Mouse (Mus musculus) lung, embryonic 15.5 days (tissue): ENCODE data around the gene Olfr330. TPM values are rescaled to one million over a fixed set of nuclear protein-coding genes. Genes with fewer than 3 reads are reported as not detected.
"Not testable (repeated sequence)": the region's sequence is repeated elsewhere in the genome, so short reads cannot be mapped to it uniquely, and the experiment has no call there.

Experiments
- ATAC-seq: fragments of 200-750 bp; cut with Nextera tagmentation; 2 replicates; pipeline ENCODE4 v1.8.0; 2017; ENCODE audit warnings: moderate number of reproducible peaks, borderline replicate concordance; ENCODE audit not compliant: low FRiP score, low TSS enrichment; ENCODE audit errors: extremely low read depth
- H3K27ac ChIP-seq: fragments of 300-500 bp; sonication (generic); 2 replicates; pipeline ENCODE4 v1.5.1; 2015; ENCODE audit warnings: moderate library complexity, mild to moderate bottlenecking, inconsistent platforms
- H3K27me3 ChIP-seq: fragments of 300-500 bp; sonication (generic); 2 replicates; pipeline ENCODE4 v1.6.1; 2015; ENCODE audit warnings: inconsistent platforms
- H3K36me3 ChIP-seq: fragments of 300-500 bp; sonication (generic); 2 replicates; pipeline ENCODE4 v1.6.1; 2015; ENCODE audit warnings: inconsistent platforms
- H3K4me1 ChIP-seq: fragments of 300-500 bp; sonication (generic); 2 replicates; pipeline ENCODE4 v1.6.1; 2015; ENCODE audit warnings: inconsistent platforms
- H3K4me2 ChIP-seq: fragments of 300-500 bp; sonication (generic); 2 replicates; pipeline ENCODE4 v1.6.1; 2015; ENCODE audit warnings: inconsistent platforms, mild to moderate bottlenecking, moderate library complexity
- H3K4me3 ChIP-seq: fragments of 300-500 bp; sonication (generic); 2 replicates; pipeline ENCODE4 v1.5.1; 2015; ENCODE audit warnings: mild to moderate bottlenecking, inconsistent platforms
- H3K9ac ChIP-seq: fragments of 300-500 bp; sonication (generic); 2 replicates; pipeline ENCODE4 v1.6.1; 2015; ENCODE audit warnings: inconsistent platforms
- H3K9me3 ChIP-seq: fragments of 300-500 bp; sonication (generic); 2 replicates; pipeline ENCODE4 v1.6.1; 2016; ENCODE audit warnings: inconsistent platforms
- WGBS: fragments of 180-500 bp; shearing (Covaris S2); methylation state at CpG from one replicate; pipeline ENCODE4 v1.1.7; 2015; 5-methylcytosine and 5-hydroxymethylcytosine counted together
- polyA plus RNA-seq: library from polyadenylated mRNA; unstranded; fragments of >200 nt; fragmentation: Nextera tagmentation; extraction: Ambion mirVana; gene quantifications from 2 replicates; pipeline ENCODE4 v1.2.1, GENCODE M21; 2015

The Olfr330 gene
- not detected in 2 replicates for polyA plus RNA-seq

- H3K4me2 ChIP-seq, H3K4me3 ChIP-seq, H3K36me3 ChIP-seq, H3K27ac ChIP-seq, H3K9me3 ChIP-seq, H3K9ac ChIP-seq, ATAC-seq, H3K27me3 ChIP-seq, H3K4me1 ChIP-seq: not testable (repeated sequence)
Measured at GRCm38 (mm10) chr11:58534736-58535135, at the start of gene Olfr330. Gene Olfr330, minus strand, starts transcription at chr11:58534836.

DNA sequence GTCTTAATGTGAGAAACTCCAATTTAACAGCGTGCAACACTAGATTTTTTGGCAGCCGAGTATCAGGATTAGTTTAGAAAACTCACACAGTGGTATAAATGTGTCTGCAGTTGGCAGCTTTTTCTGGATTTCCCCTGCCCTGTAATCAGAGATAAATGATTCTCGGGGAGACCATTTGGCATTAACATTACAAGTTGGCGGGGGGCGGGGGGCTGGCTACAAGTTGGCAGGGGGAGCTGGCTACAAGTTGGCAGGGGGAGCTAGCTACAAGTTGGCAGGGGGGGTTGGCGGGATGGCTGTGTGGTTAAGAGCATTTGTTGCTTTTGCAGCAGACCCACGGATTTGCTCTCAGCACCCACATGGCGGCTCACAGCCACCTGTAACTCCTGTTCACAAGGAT is 44.0 kb upstream of the Olfr330 start:
- 60% methylated on average over 8 of the region's 8 CpGs for WGBS
- no peaks in the 10 kb centered on the region for H3K9me3 ChIP-seq
- no peaks in the 10 kb centered on the region for H3K27me3 ChIP-seq
- no peak for ATAC-seq
- no peaks in the 10 kb centered on the region for H3K4me1 ChIP-seq
- H3K27ac ChIP-seq, result no peak overlapping the region
- no peak overlapping the region for H3K4me3 ChIP-seq
- no peak overlapping the region for H3K9ac ChIP-seq
- H3K4me2 ChIP-seq, result no peak overlapping the region
- H3K36me3 ChIP-seq, result no peaks in the 10 kb centered on the region

DNA sequence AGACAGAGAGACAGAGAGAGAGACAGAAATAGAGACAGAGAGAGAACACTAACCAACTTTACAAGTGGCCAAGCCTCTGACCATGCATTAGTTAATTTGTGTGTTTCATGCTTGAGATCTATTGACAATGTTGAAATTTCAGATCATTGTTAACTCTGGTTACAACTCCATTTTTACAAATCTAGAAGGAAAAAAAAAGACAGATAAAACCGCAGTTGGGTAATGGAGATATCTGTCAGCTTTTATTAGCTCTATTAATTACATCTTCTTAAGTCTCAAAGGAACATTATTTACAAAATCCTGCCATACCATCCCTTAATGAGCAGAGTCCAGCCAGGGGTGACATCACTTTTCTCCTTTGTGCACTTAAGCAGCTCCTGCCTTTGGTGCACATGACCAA is 42.8 kb upstream of the Olfr330 start, which contains the start of gene Olfr325:
Olfr325 (plus strand) TSS at position 301 of the 400 bp plus-strand sequence.
- Histone ChIP-seq H3K27ac (no peak within 1 kb of the TSS), H3K4me2 (no peak within 1 kb of the TSS), H3K4me1 (no peaks in the 10 kb centered on the region), H3K27me3 (no peaks in the 10 kb centered on the region), H3K9me3 (no peaks in the 10 kb centered on the region), H3K9ac (no peak within 1 kb of the TSS), H3K4me3 (no peak within 1 kb of the TSS), H3K36me3 (no peaks in the 10 kb centered on the region)
- 68% methylated on average over 1 of the region's 1 CpGs for WGBS
- ATAC-seq, result no peak

GRCm38 (mm10) chr11:58570405-58570804 is 35.8 kb upstream of the Olfr330 start, which contains the start of gene Olfr224:
Gene Olfr224, minus strand, starts transcription at chr11:58570553.
- no peaks in the 10 kb centered on the region for H3K9me3 ChIP-seq
- H3K9ac ChIP-seq, result no peak within 1 kb of the TSS
- H3K4me2 ChIP-seq, result no peak within 1 kb of the TSS
- H3K4me1 ChIP-seq, result no peaks in the 10 kb centered on the region
- 66% methylated on average over 5 of the region's 5 CpGs for WGBS
- no peaks in the 10 kb centered on the region for H3K27me3 ChIP-seq
- no peak for ATAC-seq
- no peak within 1 kb of the TSS for H3K4me3 ChIP-seq
- H3K36me3 ChIP-seq, result no peaks in the 10 kb centered on the region
- H3K27ac ChIP-seq, result no peak within 1 kb of the TSS

DNA sequence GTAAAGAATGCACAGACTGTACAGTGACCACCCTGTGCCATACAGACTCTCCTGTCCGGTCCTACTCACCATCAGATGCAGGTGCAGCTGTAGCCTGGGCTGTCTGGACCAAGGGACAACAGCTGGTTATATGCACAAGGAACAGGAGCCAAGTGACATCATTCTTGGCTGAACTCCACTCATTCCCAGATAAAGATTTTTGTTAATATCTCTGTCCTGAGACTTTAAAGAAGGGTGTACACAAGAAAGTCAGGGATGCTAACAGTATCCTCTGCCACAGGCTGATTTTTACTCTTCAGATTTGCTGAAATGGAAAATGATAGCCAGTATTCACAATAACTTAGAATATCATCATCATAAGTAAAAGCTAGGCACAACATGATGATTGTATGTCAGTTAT is 20.9 kb upstream of the Olfr330 start, which contains the start of gene Olfr328:
Olfr328 (minus strand) TSS at position 101 of the 400 bp plus-strand sequence.
- H3K4me1 ChIP-seq, result no peaks in the 10 kb centered on the region

DNA sequence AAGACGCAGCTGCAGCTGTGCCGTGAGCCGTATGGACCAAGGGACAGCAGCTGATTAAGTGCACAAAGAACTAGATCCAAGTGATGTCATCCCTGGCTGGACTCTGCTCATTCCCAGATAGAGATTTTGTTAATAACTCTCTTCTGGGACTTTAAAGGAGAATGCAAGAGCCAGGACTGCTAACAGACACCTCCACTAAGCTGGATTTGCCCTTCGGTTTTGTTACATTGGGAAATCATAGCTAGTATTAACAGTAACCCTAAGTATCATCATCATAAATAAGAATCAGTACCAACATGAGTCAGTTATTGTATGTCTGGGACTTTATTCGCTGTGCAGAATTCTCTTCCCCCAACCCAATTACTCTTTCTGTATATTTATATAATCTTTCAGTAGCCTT is 11.7 kb upstream of the Olfr330 start, which contains the start of gene Olfr329-ps:
Olfr329-ps (minus strand) TSS at position 101 of the 400 bp plus-strand sequence.
- WGBS, result 64% methylated on average over 5 of the region's 5 CpGs

More for the DNA sequence above, 20.9 kb upstream of the Olfr330 start, which contains the start of gene Olfr328:
- Histone ChIP-seq H3K9me3 (no peaks in the 10 kb centered on the region), H3K36me3 (no peaks in the 10 kb centered on the region), H3K4me2 (no peak within 1 kb of the TSS), H3K9ac (no peak within 1 kb of the TSS), H3K27ac (no peak within 1 kb of the TSS), H3K4me3 (no peak within 1 kb of the TSS), H3K27me3 (no peaks in the 10 kb centered on the region)
- no peak for ATAC-seq
- WGBS, result 81% methylated on average over 1 of the region's 1 CpGs

DNA sequence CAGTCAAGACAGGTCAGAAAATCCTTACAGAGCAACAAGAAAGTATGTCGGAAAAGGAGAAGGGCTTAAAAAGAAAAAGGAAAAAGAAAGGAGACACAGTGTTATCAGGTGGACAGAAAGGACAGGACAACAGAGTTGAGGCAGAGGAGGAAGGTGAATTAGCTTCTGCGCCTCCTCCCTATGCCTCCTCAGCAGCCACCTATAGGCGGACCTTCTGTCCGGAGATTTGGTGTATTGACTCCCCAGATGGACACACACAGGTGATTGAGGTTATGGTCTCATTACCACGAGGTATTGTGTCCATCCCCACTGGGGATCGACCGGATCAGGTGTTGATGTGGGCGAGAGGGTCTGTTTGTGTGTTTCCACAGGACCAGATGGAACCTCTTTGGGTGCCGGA is 14.9 kb downstream of the Olfr330 start:
- H3K27ac ChIP-seq, H3K9ac ChIP-seq: not testable (repeated sequence)
- WGBS, result 90% methylated on average over 8 of the region's 9 CpGs

More for the DNA sequence above, 11.7 kb upstream of the Olfr330 start, which contains the start of gene Olfr329-ps:
- Histone ChIP-seq H3K9ac (no peak within 1 kb of the TSS), H3K4me2 (no peak within 1 kb of the TSS), H3K4me1 (no peaks in the 10 kb centered on the region), H3K27ac (no peak within 1 kb of the TSS), H3K9me3 (no peaks in the 10 kb centered on the region), H3K4me3 (no peak within 1 kb of the TSS), H3K36me3 (no peaks in the 10 kb centered on the region), H3K27me3 (no peaks in the 10 kb centered on the region)
- ATAC-seq, result no peak

DNA sequence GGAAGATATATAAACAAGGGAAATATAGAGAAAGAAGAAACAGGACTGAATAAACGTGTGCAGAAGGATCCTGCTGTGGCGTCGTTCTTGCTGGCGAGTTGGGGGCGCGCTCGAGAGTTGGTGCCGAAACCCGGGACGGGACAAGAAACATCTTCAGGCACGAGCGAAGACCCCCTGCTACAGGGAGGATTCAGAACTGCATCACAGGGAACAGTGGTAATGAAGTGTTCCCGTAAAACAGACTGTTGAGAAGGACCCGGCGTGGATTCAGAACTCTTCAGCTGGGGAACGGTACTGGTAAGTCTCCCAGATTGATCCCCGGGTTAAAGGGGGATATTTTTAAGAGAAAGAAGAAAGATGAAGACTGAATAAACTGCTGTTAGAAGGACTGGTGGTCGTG is 15.7 kb downstream of the Olfr330 start:
- not testable (repeated sequence) for H3K4me1 ChIP-seq, H3K4me3 ChIP-seq, H3K9ac ChIP-seq, H3K4me2 ChIP-seq, H3K36me3 ChIP-seq, H3K27ac ChIP-seq, H3K9me3 ChIP-seq, ATAC-seq, H3K27me3 ChIP-seq
- WGBS, result 92% methylated on average over 18 of the region's 18 CpGs

More for the DNA sequence above, 14.9 kb downstream of the Olfr330 start:
- not testable (repeated sequence) for H3K36me3 ChIP-seq, ATAC-seq, H3K9me3 ChIP-seq, H3K4me1 ChIP-seq, H3K27me3 ChIP-seq, H3K4me2 ChIP-seq, H3K4me3 ChIP-seq

- H3K4me3 ChIP-seq, H3K4me2 ChIP-seq, H3K9me3 ChIP-seq, H3K36me3 ChIP-seq, ATAC-seq, H3K9ac ChIP-seq, H3K27me3 ChIP-seq, H3K27ac ChIP-seq, H3K4me1 ChIP-seq: not testable (repeated sequence)
- WGBS, result 79% methylated on average over 19 of the region's 19 CpGs
Measured at GRCm38 (mm10) chr11:58509058-58509457, 25.6 kb downstream of the Olfr330 start.

DNA sequence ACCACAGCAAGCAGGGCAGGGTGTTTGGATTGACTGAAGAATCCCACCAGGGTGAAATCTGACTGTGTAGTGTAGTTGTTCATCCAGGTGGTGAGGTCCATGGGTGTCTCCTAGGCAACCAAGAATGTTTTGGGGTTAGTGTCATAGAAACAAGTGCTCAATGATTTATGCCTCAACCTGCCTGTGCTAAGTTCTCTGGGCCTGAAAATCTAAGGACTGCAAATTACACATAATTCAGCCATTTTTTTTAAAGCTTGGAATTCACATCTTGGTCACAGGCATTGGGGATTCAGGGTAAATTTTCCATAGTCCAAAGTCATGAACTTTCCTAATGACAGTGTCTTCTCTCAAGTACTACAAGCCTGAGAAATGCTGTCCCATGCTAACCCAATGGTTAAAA is 32.2 kb downstream of the Olfr330 start, which contains the start of gene Olfr331:
Olfr331 (minus strand) TSS at position 101 of the 400 bp plus-strand sequence.
- ATAC-seq, H3K4me3 ChIP-seq, H3K9ac ChIP-seq, H3K27ac ChIP-seq, H3K27me3 ChIP-seq, H3K36me3 ChIP-seq, H3K4me1 ChIP-seq, H3K9me3 ChIP-seq, H3K4me2 ChIP-seq: not testable (repeated sequence)

- no peak overlapping the region for H3K9ac ChIP-seq
Measured at GRCm38 (mm10) chr11:58499290-58499689, 35.3 kb downstream of the Olfr330 start.

GRCm38 (mm10) chr11:58498761-58499160 is 35.9 kb downstream of the Olfr330 start:
- no peaks in the 10 kb centered on the region for H3K4me1 ChIP-seq
- H3K36me3 ChIP-seq, result no peaks in the 10 kb centered on the region
- no peak overlapping the region for H3K4me3 ChIP-seq
- H3K4me2 ChIP-seq, result no peak overlapping the region
- ATAC-seq, result no peak
- WGBS, result 78% methylated on average over 9 of the region's 9 CpGs
- H3K9ac ChIP-seq, result no peak overlapping the region
- no peaks in the 10 kb centered on the region for H3K27me3 ChIP-seq
- no peak overlapping the region for H3K27ac ChIP-seq
- H3K9me3 ChIP-seq, result no peaks in the 10 kb centered on the region

More at GRCm38 (mm10) chr11:58499290-58499689, 35.3 kb downstream of the Olfr330 start:
- H3K9me3 ChIP-seq, result no peaks in the 10 kb centered on the region
- ATAC-seq, result no peak
- H3K36me3 ChIP-seq, result no peaks in the 10 kb centered on the region
- no peak overlapping the region for H3K27ac ChIP-seq
- WGBS, result 28% methylated on average over 3 of the region's 3 CpGs
- no peaks in the 10 kb centered on the region for H3K4me1 ChIP-seq
- no peak overlapping the region for H3K4me2 ChIP-seq
- no peaks in the 10 kb centered on the region for H3K27me3 ChIP-seq
- no peak overlapping the region for H3K4me3 ChIP-seq

- H3K4me2 ChIP-seq, result no peak within 1 kb of the TSS
- no peak within 1 kb of the TSS for H3K9ac ChIP-seq
- 66% methylated on average over 2 of the region's 2 CpGs for WGBS
- H3K9me3 ChIP-seq, result no peaks in the 10 kb centered on the region
- H3K27me3 ChIP-seq, result no peaks in the 10 kb centered on the region
- H3K27ac ChIP-seq, result no peak within 1 kb of the TSS
- no peak for ATAC-seq
- no peak within 1 kb of the TSS for H3K4me3 ChIP-seq
- H3K36me3 ChIP-seq, result no peaks in the 10 kb centered on the region
- H3K4me1 ChIP-seq, result no peaks in the 10 kb centered on the region
Measured at GRCm38 (mm10) chr11:58492455-58492854, 42.2 kb downstream of the Olfr330 start, which contains the start of gene Olfr332. Gene Olfr332, minus strand, starts transcription at chr11:58492555.
